Mouse (Mus musculus): ENCODE measurements at regions not wholly inside any gene's neighbourhood (a gene's known extent, or its start where the extent isn't known, plus 50 kb on each side); places are given as distances from the start of the nearest gene placed in this dataset.

DNA sequence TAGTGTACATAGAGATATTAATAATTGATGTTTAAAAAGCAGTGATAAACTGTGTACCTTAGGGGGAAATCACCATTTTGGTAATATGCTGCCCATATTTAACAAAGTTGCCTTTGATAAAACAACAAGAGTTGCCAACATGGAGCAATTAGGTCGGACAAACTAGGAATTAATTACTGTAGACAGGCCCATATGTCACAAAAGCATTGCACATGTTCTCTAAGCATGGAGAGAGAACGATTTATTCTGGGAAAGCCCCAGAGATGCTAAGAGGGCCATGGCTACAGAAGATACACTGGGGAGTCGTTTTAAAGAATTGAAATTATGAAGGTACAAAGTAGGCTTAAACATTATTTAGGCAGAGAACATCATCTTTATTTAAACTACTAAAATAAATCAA, 921.8 kb downstream of the Stpg2 start:
- Histone ChIP-seq H3K36me3 (replicated peaks) (no peaks in the 10 kb centered on the region), H3K27me3 (no peaks in the 10 kb centered on the region), H3K4me1 (replicated peaks) (no peaks in the 10 kb centered on the region), H3K4me2 (no peak overlapping the region), H3K4me3 (replicated peaks) (no peak overlapping the region), H3K27ac (replicated peaks) (no peak overlapping the region), H3K9ac (no peak overlapping the region), H3K9me3 (replicated peaks) (no peaks in the 10 kb centered on the region)
- no peak for ATAC-seq (ENCODE audit: insufficient read depth)
- 43% methylated on average over 3 of the region's 3 CpGs for WGBS (ENCODE audit: insufficient replicate concordance)

DNA sequence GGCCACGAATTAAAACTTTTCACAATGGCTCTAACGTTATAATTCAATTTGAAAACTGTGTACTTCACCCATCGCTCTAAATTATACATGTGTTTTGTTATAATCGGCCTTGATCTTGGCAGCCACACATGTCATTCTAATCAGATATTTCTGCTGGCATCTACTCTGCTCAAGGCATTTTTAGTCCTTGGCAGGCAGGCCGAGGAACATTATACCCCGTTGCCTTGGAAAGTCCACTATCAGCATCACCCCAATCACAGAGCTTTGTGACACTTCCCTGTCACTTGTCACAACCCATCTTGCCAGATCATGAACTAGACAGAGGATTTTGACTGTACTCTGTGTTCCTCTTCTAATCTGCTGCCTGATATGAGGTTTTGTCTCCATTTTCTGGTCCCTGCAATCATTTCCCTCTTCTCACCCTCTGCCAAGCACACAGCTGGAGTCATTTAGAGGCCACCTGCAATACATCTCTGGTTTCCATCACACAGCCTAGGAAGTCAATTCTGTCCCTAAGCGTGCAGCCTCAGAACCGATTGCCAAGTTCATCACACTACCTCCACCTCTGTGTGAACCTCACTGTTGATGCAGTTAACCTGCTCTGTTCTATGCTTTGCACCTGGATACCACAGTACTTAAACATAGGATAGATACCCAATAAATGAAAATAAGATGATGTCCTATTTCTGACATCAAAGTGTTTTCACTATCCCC, 923.7 kb downstream of the Stpg2 start:
- Histone ChIP-seq H3K4me3 (replicated peaks) (no peak overlapping the region), H3K4me1 (replicated peaks) (no peaks in the 10 kb centered on the region), H3K27me3 (no peaks in the 10 kb centered on the region), H3K36me3 (replicated peaks) (no peaks in the 10 kb centered on the region), H3K27ac (replicated peaks) (no peak overlapping the region), H3K4me2 (no peak overlapping the region), H3K9me3 (replicated peaks) (no peaks in the 10 kb centered on the region), H3K9ac (no peak overlapping the region)
- no peak for ATAC-seq (ENCODE audit: insufficient read depth)
- 73% methylated on average over 8 of the region's 8 CpGs for WGBS (ENCODE audit: insufficient replicate concordance)

DNA sequence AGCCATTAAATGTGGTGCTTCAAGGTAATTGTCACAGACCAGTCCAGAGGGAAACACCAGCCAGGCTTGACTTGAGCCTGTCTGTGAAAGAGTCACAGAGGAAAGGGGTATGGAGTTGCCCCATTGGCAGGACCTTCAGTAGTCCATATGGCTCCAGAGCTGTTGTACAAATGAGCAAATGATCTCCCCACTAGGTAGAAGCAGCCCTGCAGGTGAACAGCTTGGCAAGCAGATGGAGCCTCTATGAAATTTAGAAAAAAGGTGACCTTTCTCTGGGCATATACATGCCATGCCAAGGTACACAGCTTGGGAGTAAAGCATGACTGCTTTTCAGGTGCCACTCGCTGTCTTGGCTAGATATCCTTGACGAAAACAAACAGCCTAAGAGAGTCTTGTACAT, 938.4 kb downstream of the Stpg2 start:
- H3K36me3 ChIP-seq (replicated peaks): no peaks in the 10 kb centered on the region
- no peak for ATAC-seq (ENCODE audit: insufficient read depth)
- H3K27ac ChIP-seq (replicated peaks): no peak overlapping the region
- H3K27me3 ChIP-seq: no peaks in the 10 kb centered on the region
- no peaks in the 10 kb centered on the region for H3K9me3 ChIP-seq (replicated peaks)
- no peak overlapping the region for H3K9ac ChIP-seq
- 58% methylated on average over 2 of the region's 2 CpGs for WGBS (ENCODE audit: insufficient replicate concordance)
- no peaks in the 10 kb centered on the region for H3K4me1 ChIP-seq (replicated peaks)
- H3K4me2 ChIP-seq: no peak overlapping the region
- no peak overlapping the region for H3K4me3 ChIP-seq (replicated peaks)

DNA sequence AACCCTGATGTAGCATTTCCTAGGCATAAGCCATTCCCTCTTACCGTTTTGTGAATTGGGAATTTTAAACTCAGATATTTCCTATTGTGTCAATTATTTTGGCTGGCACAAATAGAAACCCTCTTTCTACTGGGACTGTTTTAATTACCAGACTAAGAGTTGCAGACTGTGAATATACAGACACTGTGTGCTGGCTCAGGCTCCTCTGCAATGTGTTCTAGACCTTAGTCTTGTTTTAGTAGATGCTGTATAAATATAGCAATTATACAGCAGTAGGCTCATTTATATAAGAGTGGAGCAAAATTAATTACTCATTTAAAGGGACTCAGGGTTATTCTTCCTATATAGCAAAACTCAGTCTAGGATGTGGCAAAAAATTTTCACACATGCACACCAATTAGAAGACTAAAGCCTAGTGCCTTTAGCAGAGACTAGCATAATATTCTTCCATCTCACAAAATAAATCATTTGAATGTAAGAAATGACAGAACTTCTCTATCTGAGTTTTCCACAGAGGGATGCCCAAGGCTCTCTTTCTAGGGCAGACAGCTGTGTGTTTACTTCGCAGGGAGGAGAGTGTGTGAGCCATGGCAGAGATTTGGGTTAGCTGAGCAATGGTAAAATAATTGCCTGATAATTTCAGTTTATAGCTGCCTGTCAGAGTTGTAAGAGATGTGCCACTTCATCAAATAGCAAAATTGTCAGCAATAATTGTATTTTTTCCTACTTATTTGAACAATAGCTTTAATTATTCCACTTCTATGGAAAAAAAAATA, 941.9 kb downstream of the Stpg2 start:
- Histone ChIP-seq H3K4me3 (replicated peaks) (no peak overlapping the region), H3K4me2 (no peak overlapping the region), H3K36me3 (replicated peaks) (no peaks in the 10 kb centered on the region), H3K27me3 (no peaks in the 10 kb centered on the region), H3K27ac (replicated peaks) (no peak overlapping the region), H3K9ac (no peak overlapping the region), H3K4me1 (replicated peaks) (no peaks in the 10 kb centered on the region), H3K9me3 (replicated peaks) (no peaks in the 10 kb centered on the region)
- 53% methylated on average over 2 of the region's 2 CpGs for WGBS (ENCODE audit: insufficient replicate concordance)
- no peak for ATAC-seq (ENCODE audit: insufficient read depth)

DNA sequence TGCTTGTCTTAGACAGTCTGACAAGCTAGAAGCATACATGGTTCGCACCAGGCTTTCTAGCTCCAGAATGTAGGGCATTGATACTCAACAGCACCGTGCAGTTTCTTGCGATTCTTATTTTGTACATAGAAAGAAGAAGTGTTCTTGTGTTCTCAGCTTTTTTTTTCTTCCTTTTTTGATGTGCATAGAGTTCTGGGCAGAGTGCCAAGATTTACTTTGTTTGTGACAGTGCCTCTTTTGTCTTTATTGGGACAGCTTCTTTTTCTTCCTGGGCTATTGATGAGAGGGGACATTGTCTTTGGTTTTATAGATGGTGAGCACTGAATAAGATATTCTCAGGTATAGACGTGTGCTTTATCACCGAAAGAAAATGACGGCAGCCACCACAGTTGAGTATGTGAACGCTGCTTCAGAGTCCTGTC, 945.0 kb downstream of the Stpg2 start:
- no peak overlapping the region for H3K27ac ChIP-seq (replicated peaks)
- 69% methylated on average over 7 of the region's 7 CpGs for WGBS (ENCODE audit: insufficient replicate concordance)
- H3K27me3 ChIP-seq: no peaks in the 10 kb centered on the region
- H3K4me1 ChIP-seq (replicated peaks): no peaks in the 10 kb centered on the region
- ATAC-seq (ENCODE audit: insufficient read depth): no peak
- no peak overlapping the region for H3K9ac ChIP-seq
- H3K9me3 ChIP-seq (replicated peaks): no peaks in the 10 kb centered on the region
- H3K4me3 ChIP-seq (replicated peaks): no peak overlapping the region
- no peak overlapping the region for H3K4me2 ChIP-seq
- no peaks in the 10 kb centered on the region for H3K36me3 ChIP-seq (replicated peaks)

DNA sequence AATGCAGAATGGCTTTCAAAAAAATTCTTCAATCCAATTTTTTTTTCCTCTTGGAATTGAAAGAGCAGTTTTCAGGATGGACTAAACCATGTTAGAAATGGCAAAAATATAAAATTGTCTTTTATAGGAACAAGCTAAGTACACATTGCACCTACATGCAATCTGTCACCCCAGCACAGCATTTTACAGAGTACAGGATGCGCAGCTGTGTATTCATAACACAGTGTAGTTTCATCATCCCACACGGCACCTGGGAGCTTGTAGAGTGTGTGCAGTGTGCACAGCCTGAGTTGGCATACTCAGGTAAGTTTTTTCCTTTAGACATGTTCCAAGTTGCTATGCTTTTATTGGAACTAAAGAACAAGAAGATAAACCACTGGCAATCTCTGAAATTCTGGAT, 974.0 kb downstream of the Stpg2 start:
- Histone ChIP-seq H3K27me3 (no peaks in the 10 kb centered on the region), H3K4me2 (no peak overlapping the region), H3K27ac (replicated peaks) (no peak overlapping the region), H3K4me1 (replicated peaks) (no peaks in the 10 kb centered on the region), H3K4me3 (replicated peaks) (no peak overlapping the region), H3K9ac (no peak overlapping the region), H3K36me3 (replicated peaks) (no peaks in the 10 kb centered on the region), H3K9me3 (replicated peaks) (no peaks in the 10 kb centered on the region)
- 63% methylated on average over 2 of the region's 2 CpGs for WGBS (ENCODE audit: insufficient replicate concordance)
- ATAC-seq (ENCODE audit: insufficient read depth): no peak

DNA sequence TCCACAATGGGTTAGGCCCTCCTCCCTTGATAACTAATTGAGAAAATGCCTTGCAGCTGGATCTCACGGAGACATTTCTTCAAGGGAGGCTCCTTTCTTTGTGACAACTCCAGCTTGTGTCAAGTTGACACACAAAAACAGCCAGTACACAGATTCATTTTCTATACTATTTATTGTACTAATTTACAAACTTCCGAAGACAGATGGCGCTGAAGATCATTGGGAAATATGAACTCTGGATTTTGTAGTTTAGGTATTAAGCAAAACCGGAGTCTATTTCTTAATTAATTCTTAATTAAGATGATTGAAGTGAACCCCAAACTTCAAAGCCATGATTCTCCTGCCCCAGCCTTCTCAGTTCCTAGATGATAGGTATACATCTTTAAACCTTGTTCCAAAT, 977.2 kb downstream of the Stpg2 start:
- H3K4me2 ChIP-seq: no peak overlapping the region
- no peak overlapping the region for H3K27ac ChIP-seq (replicated peaks)
- no peak overlapping the region for H3K9ac ChIP-seq
- no peaks in the 10 kb centered on the region for H3K36me3 ChIP-seq (replicated peaks)
- H3K4me1 ChIP-seq (replicated peaks): no peaks in the 10 kb centered on the region
- 68% methylated on average over 4 of the region's 4 CpGs for WGBS (ENCODE audit: insufficient replicate concordance)
- H3K9me3 ChIP-seq (replicated peaks): no peaks in the 10 kb centered on the region
- H3K27me3 ChIP-seq: no peaks in the 10 kb centered on the region
- no peak overlapping the region for H3K4me3 ChIP-seq (replicated peaks)
- ATAC-seq (ENCODE audit: insufficient read depth): no peak

DNA sequence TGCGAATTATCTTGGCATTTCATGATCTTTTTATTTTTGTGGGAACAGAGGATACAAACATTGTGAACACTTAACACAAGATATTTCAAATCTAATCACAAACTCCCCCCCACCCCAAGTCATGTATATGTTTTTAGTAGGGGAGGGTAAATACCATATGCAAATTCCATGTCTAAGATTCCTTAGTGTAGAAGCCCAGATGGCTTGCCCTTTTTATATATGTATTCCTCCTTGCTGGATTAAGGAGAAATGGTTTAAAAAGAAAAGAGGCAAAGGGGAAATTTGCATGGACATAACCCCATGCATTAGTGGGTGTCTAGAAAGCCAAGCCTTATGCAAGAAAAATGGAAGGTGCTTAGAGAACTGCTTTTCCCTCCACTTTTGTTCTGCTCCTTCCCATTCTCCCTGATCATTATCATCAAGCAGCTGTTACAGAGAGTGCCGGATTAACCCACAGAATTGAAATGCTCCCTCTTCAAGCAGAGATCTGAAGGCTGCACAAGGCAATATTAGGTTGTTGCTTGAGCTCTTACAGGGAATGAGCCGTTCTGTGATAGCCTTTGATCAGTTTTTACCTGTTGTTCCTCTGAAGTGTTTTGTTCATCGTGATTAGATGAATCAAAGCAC, 979.5 kb downstream of the Stpg2 start:
- Histone ChIP-seq H3K9me3 (replicated peaks) (no peaks in the 10 kb centered on the region), H3K36me3 (replicated peaks) (no peaks in the 10 kb centered on the region), H3K27ac (replicated peaks) (no peak overlapping the region), H3K4me2 (no peak overlapping the region), H3K4me1 (replicated peaks) (no peaks in the 10 kb centered on the region), H3K9ac (no peak overlapping the region), H3K27me3 (no peaks in the 10 kb centered on the region), H3K4me3 (replicated peaks) (no peak overlapping the region)
- ATAC-seq (ENCODE audit: insufficient read depth): no peak
- 46% methylated on average over 4 of the region's 4 CpGs for WGBS (ENCODE audit: insufficient replicate concordance)

DNA sequence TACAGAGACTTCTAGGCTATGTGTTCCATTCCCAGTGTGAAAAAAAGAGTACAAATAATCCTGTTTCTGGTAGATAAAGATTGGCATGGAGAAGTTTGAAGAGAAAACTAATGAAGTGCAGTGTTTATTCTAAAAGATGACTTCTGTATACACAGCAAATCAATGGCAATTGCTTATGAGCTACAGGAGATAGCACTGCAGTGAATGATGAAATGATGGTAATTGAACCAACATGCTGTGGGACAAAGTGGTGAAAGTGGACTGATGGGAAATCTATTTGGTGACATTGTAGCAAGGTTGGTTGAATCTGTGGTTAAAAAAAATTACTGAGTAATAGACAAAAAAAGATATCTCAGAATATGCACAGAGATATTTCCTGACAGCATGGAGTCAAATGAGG, 1000.4 kb downstream of the Stpg2 start:
- H3K9me3 ChIP-seq (replicated peaks): no peaks in the 10 kb centered on the region
- no peak for ATAC-seq (ENCODE audit: insufficient read depth)
- no peak overlapping the region for H3K9ac ChIP-seq
- no peak overlapping the region for H3K4me3 ChIP-seq (replicated peaks)
- H3K27ac ChIP-seq (replicated peaks): no peak overlapping the region
- no peaks in the 10 kb centered on the region for H3K4me1 ChIP-seq (replicated peaks)
- no peaks in the 10 kb centered on the region for H3K27me3 ChIP-seq
- H3K4me2 ChIP-seq: no peak overlapping the region
- H3K36me3 ChIP-seq (replicated peaks): no peaks in the 10 kb centered on the region

DNA sequence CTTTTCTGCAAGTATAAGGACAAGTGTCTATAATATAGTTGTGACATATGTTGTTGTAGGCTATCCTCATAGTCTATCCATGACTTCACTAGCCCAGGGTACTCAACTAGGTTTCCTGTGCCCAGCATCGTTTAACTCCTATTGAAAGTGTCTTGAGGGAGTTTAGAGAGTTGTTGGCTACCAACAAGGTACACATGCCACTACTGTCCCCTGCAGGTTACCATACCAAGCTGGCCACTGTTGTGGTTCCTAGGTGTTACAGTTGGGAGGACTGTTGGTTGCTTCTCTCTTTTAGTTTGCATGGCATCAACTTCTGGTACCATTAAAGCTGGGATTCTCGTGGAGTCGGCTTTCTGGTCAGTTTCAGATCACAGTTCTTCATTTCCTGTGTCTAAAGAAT, 990.7 kb downstream of the Pdha2 start:
- Histone ChIP-seq H3K9me3 (replicated peaks) (no peaks in the 10 kb centered on the region), H3K4me1 (replicated peaks) (no peaks in the 10 kb centered on the region), H3K9ac (no peak overlapping the region), H3K27ac (replicated peaks) (no peak overlapping the region), H3K4me3 (replicated peaks) (no peak overlapping the region), H3K4me2 (no peak overlapping the region), H3K27me3 (no peaks in the 10 kb centered on the region), H3K36me3 (replicated peaks) (no peaks in the 10 kb centered on the region)
- WGBS (ENCODE audit: insufficient replicate concordance): 61% methylated on average over 3 of the region's 3 CpGs
- ATAC-seq (ENCODE audit: insufficient read depth): no peak

DNA sequence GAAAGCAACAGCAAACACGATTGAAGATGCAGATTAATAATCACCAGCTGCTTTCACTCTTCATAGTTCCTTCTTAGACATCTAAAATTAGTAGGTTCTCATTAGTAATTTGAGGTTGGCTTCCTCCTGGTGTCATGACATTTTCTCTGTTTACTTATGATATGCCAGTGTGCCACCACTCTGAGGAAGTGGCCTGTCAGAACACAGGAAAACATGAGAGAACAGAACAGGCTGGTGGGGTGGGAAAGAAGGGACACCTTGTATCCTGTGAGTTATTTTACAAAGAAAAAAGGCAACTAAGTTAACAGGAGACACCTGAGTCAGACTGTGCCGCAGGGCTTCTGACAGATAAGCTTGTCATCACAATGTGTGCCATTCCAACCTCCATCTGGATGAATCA, 981.4 kb downstream of the Pdha2 start:
- H3K27ac ChIP-seq (replicated peaks): no peak overlapping the region
- no peak overlapping the region for H3K9ac ChIP-seq
- WGBS (ENCODE audit: insufficient replicate concordance): 11% methylated on average over 2 of the region's 2 CpGs
- H3K4me1 ChIP-seq (replicated peaks): no peaks in the 10 kb centered on the region
- ATAC-seq (ENCODE audit: insufficient read depth): no peak
- H3K4me2 ChIP-seq: no peak overlapping the region
- no peaks in the 10 kb centered on the region for H3K36me3 ChIP-seq (replicated peaks)
- no peaks in the 10 kb centered on the region for H3K9me3 ChIP-seq (replicated peaks)
- H3K27me3 ChIP-seq: no peaks in the 10 kb centered on the region
- no peak overlapping the region for H3K4me3 ChIP-seq (replicated peaks)

All from liver, embryonic 15.5 days (tissue).